Mouse (Mus musculus): Measurements from ENCODE around the gene Dync1i1. TPM values are rescaled to one million over a fixed set of nuclear protein-coding genes. Genes with fewer than 3 reads are reported as not detected.
A peak's percentile ranks its signal among the peaks of the same experiment; 100 is the strongest.

The Dync1i1 gene
- polyA plus RNA-seq, 1 experiment from 2014 or later, result 0.79 TPM

- ATAC-seq (ENCODE audit: insufficient read depth, low FRiP score), result no peak
- Histone ChIP-seq H3K4me2 (ENCODE audit: low read depth, low read length) (no peak overlapping the region), H3K27me3 (ENCODE audit: control insufficient read depth, insufficient read depth, low read length) (no peaks in the 10 kb centered on the region), H3K27ac (ENCODE audit: low read length) (no peak overlapping the region), H3K9me3 (replicated peaks; ENCODE audit: control insufficient read depth, low read length) (no peaks in the 10 kb centered on the region), H3K4me3 (replicated peaks; ENCODE audit: low read length) (no peak overlapping the region), H3K4me1 (ENCODE audit: control insufficient read depth, insufficient read depth, low read length) (no peaks in the 10 kb centered on the region), H3K9ac (ENCODE audit: low read length) (no peak overlapping the region), H3K36me3 (ENCODE audit: control insufficient read depth, insufficient read depth, low read length) (no peaks in the 10 kb centered on the region)
- WGBS, result 91% methylated on average over 3 of the region's 3 CpGs
Measured at GRCm38 (mm10) chr6:5961960-5962359, 236.5 kb downstream of the Dync1i1 start.

GRCm38 (mm10) chr6:5966376-5966775, 240.9 kb downstream of the Dync1i1 start:
- no peaks in the 10 kb centered on the region for H3K27me3 ChIP-seq (ENCODE audit: control insufficient read depth, insufficient read depth, low read length)
- no peak overlapping the region for H3K27ac ChIP-seq (ENCODE audit: low read length)
- H3K4me2 ChIP-seq (ENCODE audit: low read depth, low read length), result no peak overlapping the region
- no peak for ATAC-seq (ENCODE audit: insufficient read depth, low FRiP score)
- no peak overlapping the region for H3K4me3 ChIP-seq (replicated peaks; ENCODE audit: low read length)
- H3K36me3 ChIP-seq (ENCODE audit: control insufficient read depth, insufficient read depth, low read length), result no peaks in the 10 kb centered on the region
- no peaks in the 10 kb centered on the region for H3K4me1 ChIP-seq (ENCODE audit: control insufficient read depth, insufficient read depth, low read length)
- no peak overlapping the region for H3K9ac ChIP-seq (ENCODE audit: low read length)
- 89% methylated on average over 7 of the region's 7 CpGs for whole genome bisulfite sequencing
- H3K9me3 ChIP-seq (replicated peaks; ENCODE audit: control insufficient read depth, low read length), result no peaks in the 10 kb centered on the region

- no peak for ATAC-seq (ENCODE audit: insufficient read depth, low FRiP score)
- no peak overlapping the region for H3K4me3 ChIP-seq (replicated peaks; ENCODE audit: low read length)
- no peak overlapping the region for H3K4me2 ChIP-seq (ENCODE audit: low read depth, low read length)
- H3K4me1 ChIP-seq (ENCODE audit: control insufficient read depth, insufficient read depth, low read length), result no peaks in the 10 kb centered on the region
- H3K9ac ChIP-seq (ENCODE audit: low read length), result no peak overlapping the region
- H3K36me3 ChIP-seq (ENCODE audit: control insufficient read depth, insufficient read depth, low read length), result no peaks in the 10 kb centered on the region
- no peaks in the 10 kb centered on the region for H3K27me3 ChIP-seq (ENCODE audit: control insufficient read depth, insufficient read depth, low read length)
- 84% methylated on average over 8 of the region's 8 CpGs for WGBS
- no peaks in the 10 kb centered on the region for H3K9me3 ChIP-seq (replicated peaks; ENCODE audit: control insufficient read depth, low read length)
- H3K27ac ChIP-seq (ENCODE audit: low read length), result no peak overlapping the region
Measured at GRCm38 (mm10) chr6:5966806-5967445, 241.5 kb downstream of the Dync1i1 start.

- H3K9ac ChIP-seq (ENCODE audit: low read length), result no peak overlapping the region
- no peak overlapping the region for H3K4me2 ChIP-seq (ENCODE audit: low read depth, low read length)
- ATAC-seq (ENCODE audit: insufficient read depth, low FRiP score), result no peak
- H3K27me3 ChIP-seq (ENCODE audit: control insufficient read depth, insufficient read depth, low read length), result no peaks in the 10 kb centered on the region
- no peaks in the 10 kb centered on the region for H3K36me3 ChIP-seq (ENCODE audit: control insufficient read depth, insufficient read depth, low read length)
- H3K9me3 ChIP-seq (replicated peaks; ENCODE audit: control insufficient read depth, low read length), result no peaks in the 10 kb centered on the region
- no peak overlapping the region for H3K27ac ChIP-seq (ENCODE audit: low read length)
- no peak overlapping the region for H3K4me3 ChIP-seq (replicated peaks; ENCODE audit: low read length)
- 71% methylated on average over 4 of the region's 4 CpGs for WGBS
- H3K4me1 ChIP-seq (ENCODE audit: control insufficient read depth, insufficient read depth, low read length), result no peaks in the 10 kb centered on the region
Measured at GRCm38 (mm10) chr6:5967545-5967944, 242.1 kb downstream of the Dync1i1 start.

- no peak overlapping the region for H3K27ac ChIP-seq (ENCODE audit: low read length)
- no peak overlapping the region for H3K4me3 ChIP-seq (replicated peaks; ENCODE audit: low read length)
- H3K9ac ChIP-seq (ENCODE audit: low read length), result no peak overlapping the region
- WGBS, result 90% methylated on average over 8 of the region's 8 CpGs
- H3K9me3 ChIP-seq (replicated peaks; ENCODE audit: control insufficient read depth, low read length), result no peaks in the 10 kb centered on the region
- no peak for ATAC-seq (ENCODE audit: insufficient read depth, low FRiP score)
- no peaks in the 10 kb centered on the region for H3K4me1 ChIP-seq (ENCODE audit: control insufficient read depth, insufficient read depth, low read length)
- no peak overlapping the region for H3K4me2 ChIP-seq (ENCODE audit: low read depth, low read length)
- H3K36me3 ChIP-seq (ENCODE audit: control insufficient read depth, insufficient read depth, low read length), result no peaks in the 10 kb centered on the region
- no peaks in the 10 kb centered on the region for H3K27me3 ChIP-seq (ENCODE audit: control insufficient read depth, insufficient read depth, low read length)
Measured at GRCm38 (mm10) chr6:5969613-5970012, 244.2 kb downstream of the Dync1i1 start.

GRCm38 (mm10) chr6:5976241-5976640, 250.8 kb downstream of the Dync1i1 start:
- Histone ChIP-seq H3K9ac (ENCODE audit: low read length) (no peak overlapping the region), H3K27ac (ENCODE audit: low read length) (no peak overlapping the region), H3K27me3 (ENCODE audit: control insufficient read depth, insufficient read depth, low read length) (no peaks in the 10 kb centered on the region), H3K9me3 (replicated peaks; ENCODE audit: control insufficient read depth, low read length) (no peaks in the 10 kb centered on the region), H3K36me3 (ENCODE audit: control insufficient read depth, insufficient read depth, low read length) (no peaks in the 10 kb centered on the region), H3K4me2 (ENCODE audit: low read depth, low read length) (no peak overlapping the region), H3K4me1 (ENCODE audit: control insufficient read depth, insufficient read depth, low read length) (no peaks in the 10 kb centered on the region; the same call in 1 of the 2 replicates), H3K4me3 (replicated peaks; ENCODE audit: low read length) (no peak overlapping the region)
- 20% methylated on average over 4 of the region's 4 CpGs for WGBS
- ATAC-seq (ENCODE audit: insufficient read depth, low FRiP score), result no peak; the same call in 1 of the 2 replicates

- no peaks in the 10 kb centered on the region for H3K36me3 ChIP-seq (ENCODE audit: control insufficient read depth, insufficient read depth, low read length)
- no peak overlapping the region for H3K4me2 ChIP-seq (ENCODE audit: low read depth, low read length)
- no peaks in the 10 kb centered on the region for H3K27me3 ChIP-seq (ENCODE audit: control insufficient read depth, insufficient read depth, low read length)
- no peak overlapping the region for H3K4me3 ChIP-seq (replicated peaks; ENCODE audit: low read length)
- H3K9me3 ChIP-seq (replicated peaks; ENCODE audit: control insufficient read depth, low read length), result no peaks in the 10 kb centered on the region
- 34% methylated on average over 15 of the region's 15 CpGs for WGBS
- ATAC-seq (ENCODE audit: insufficient read depth, low FRiP score), result peak; percentile 37; the same call in 1 of the 2 replicates
- H3K9ac ChIP-seq (ENCODE audit: low read length), result no peak overlapping the region
- no peak overlapping the region for H3K27ac ChIP-seq (ENCODE audit: low read length)
- no peaks in the 10 kb centered on the region; the same call in 1 of the 2 replicates for H3K4me1 ChIP-seq (ENCODE audit: control insufficient read depth, insufficient read depth, low read length)
Measured at GRCm38 (mm10) chr6:5977238-5977920, 251.9 kb downstream of the Dync1i1 start.

GRCm38 (mm10) chr6:5991243-5991642, 265.8 kb downstream of the Dync1i1 start:
- WGBS, result 66% methylated on average over 6 of the region's 6 CpGs

More at GRCm38 (mm10) chr6:5991243-5991642, 265.8 kb downstream of the Dync1i1 start:
- ATAC-seq (ENCODE audit: insufficient read depth, low FRiP score), result no peak
- Histone ChIP-seq H3K4me1 (ENCODE audit: control insufficient read depth, insufficient read depth, low read length) (peaks cover 11% of the 10 kb centered on the region), H3K4me2 (ENCODE audit: low read depth, low read length) (no peak overlapping the region), H3K27ac (ENCODE audit: low read length) (no peak overlapping the region), H3K9me3 (replicated peaks; ENCODE audit: control insufficient read depth, low read length) (no peaks in the 10 kb centered on the region), H3K9ac (ENCODE audit: low read length) (no peak overlapping the region), H3K4me3 (replicated peaks; ENCODE audit: low read length) (no peak overlapping the region), H3K36me3 (ENCODE audit: control insufficient read depth, insufficient read depth, low read length) (no peaks in the 10 kb centered on the region), H3K27me3 (ENCODE audit: control insufficient read depth, insufficient read depth, low read length) (no peaks in the 10 kb centered on the region)
